16 mouse cellular contexts compared by ENCODE assay signal in genomic region chr13:104011289-104011688, GRCm38 (mm10).
"Had no signal": no experiment of that assay in that cellular context is flagged by ENCODE, and none has a peak within 500 bp of the region (broad histone marks: within the 10 kb centered on the region; RNA-seq: fewer than 3 reads in every experiment).

No protein-coding gene starts in this region.

- H3K27ac ChIP-seq: liver, embryonic 15.5 days; lung, embryonic 15.5 days; macrophage; midbrain, embryonic 13.5 days; midbrain, embryonic 15.5 days; neural tube, embryonic 12.5 days had no signal

- DNase-seq: liver, postnatal 0 days; lung, adult 2 months; lung, postnatal 14 days; lung, postnatal 36 days; right cerebral cortex, postnatal 14 days; thymus, adult 18-20 months; thymus, postnatal 14 days; thymus, postnatal 36 days had no signal

- H3K36me3 ChIP-seq: liver, embryonic 15.5 days; lung, embryonic 15.5 days; midbrain, embryonic 13.5 days; midbrain, embryonic 15.5 days; neural tube, embryonic 12.5 days had no signal

- H3K4me2 ChIP-seq: liver, embryonic 15.5 days; lung, embryonic 15.5 days; midbrain, embryonic 11.5 days; midbrain, embryonic 13.5 days; midbrain, embryonic 15.5 days; neural tube, embryonic 12.5 days had no signal

- H3K4me1 ChIP-seq: liver, embryonic 15.5 days; lung, embryonic 15.5 days; midbrain, embryonic 15.5 days; neural tube, embryonic 12.5 days had no signal

- H3K9ac ChIP-seq: liver, embryonic 15.5 days; liver, postnatal 0 days; lung, embryonic 15.5 days; midbrain, embryonic 13.5 days; midbrain, embryonic 15.5 days; neural tube, embryonic 12.5 days had no signal

- H3K4me3 ChIP-seq: liver, embryonic 15.5 days; lung, embryonic 15.5 days; midbrain, embryonic 13.5 days; midbrain, embryonic 15.5 days; neural tube, embryonic 12.5 days had no signal

- H3K9me3 ChIP-seq: liver, embryonic 15.5 days; lung, embryonic 15.5 days; midbrain, embryonic 13.5 days; midbrain, embryonic 15.5 days; neural tube, embryonic 12.5 days had no signal

- ATAC-seq: liver, postnatal 0 days; lung, postnatal 0 days; midbrain, embryonic 13.5 days; midbrain, embryonic 15.5 days had no signal

- H3K27me3 ChIP-seq: liver, embryonic 15.5 days; lung, embryonic 15.5 days; midbrain, embryonic 15.5 days had no signal
